Mouse (Mus musculus) ES-Bruce4 (cell line): ENCODE measurements around the gene Cnn2. TPM values are rescaled to one million over a fixed set of nuclear protein-coding genes. Genes with fewer than 3 reads are reported as not detected.
A peak's percentile ranks its signal among the peaks of the same experiment; 100 is the strongest.

Experiments used
- H3K27ac ChIP-seq: 2 replicates; pipeline ENCODE4 v1.5.1; 2012; ENCODE audit warnings: low read length, inconsistent platforms; ENCODE audit not compliant: insufficient read depth
- H3K27me3 ChIP-seq: 2 replicates; pipeline ENCODE4 v1.6.1; 2012; ENCODE audit warnings: mild to moderate bottlenecking, low read length, inconsistent platforms; ENCODE audit not compliant: control insufficient read depth, poor library complexity, insufficient read depth, severe bottlenecking
- H3K36me3 ChIP-seq: 2 replicates; pipeline ENCODE4 v1.6.1; 2012; ENCODE audit warnings: inconsistent platforms, mild to moderate bottlenecking, low read length, moderate library complexity; ENCODE audit not compliant: control insufficient read depth, poor library complexity, insufficient read depth, severe bottlenecking
- H3K4me1 ChIP-seq: one replicate; pipeline ENCODE4 v1.8.1; 2011; ENCODE audit warnings: low read length; ENCODE audit not compliant: control insufficient read depth, insufficient read depth
- H3K4me3 ChIP-seq: 2 replicates; pipeline ENCODE4 v1.5.1; 2011; ENCODE audit warnings: low read depth, mild to moderate bottlenecking, low read length
- H3K9ac ChIP-seq: 2 replicates; pipeline ENCODE4 v1.6.1; 2012; ENCODE audit warnings: low read depth, mild to moderate bottlenecking, inconsistent platforms; ENCODE audit not compliant: poor library complexity, severe bottlenecking
- H3K9me3 ChIP-seq: replicated peaks from 2 replicates; pipeline ENCODE4 v1.6.1; 2012; ENCODE audit warnings: mild to moderate bottlenecking, low read length, inconsistent platforms; ENCODE audit not compliant: control insufficient read depth, poor library complexity, insufficient read depth, severe bottlenecking
- CTCF ChIP-seq: IDR thresholded peaks from one replicate; pipeline ENCODE4 v1.8.1; 2011; ENCODE audit warnings: low read depth, low read length
- EP300 ChIP-seq: IDR thresholded peaks from 2 replicates; pipeline ENCODE4 v1.6.1; 2011; ENCODE audit warnings: low read depth, low read length; ENCODE audit not compliant: insufficient read depth
- POLR2A ChIP-seq: IDR thresholded peaks from one replicate; pipeline ENCODE4 v1.8.1; 2011; ENCODE audit warnings: low read length; ENCODE audit not compliant: insufficient read depth
- polyA plus RNA-seq: library from polyadenylated mRNA; stranded (reverse); fragments of >200 nt; gene quantifications from 2 replicates; pipeline ENCODE4 v1.2.4, GENCODE M21; 2011; ENCODE audit warnings: low read depth; ENCODE audit not compliant: missing spikeins, insufficient read depth, insufficient read length

The Cnn2 gene
- polyA plus RNA-seq, 1 experiment, result 156 TPM

GRCm38 (mm10) chr10:80004233-80004705, 15.9 kb downstream of the Cnn2 start:
- TF ChIP-seq CTCF (no peak), EP300 (no peak), POLR2A (no peak)
- no peaks in the 10 kb centered on the region for H3K36me3 ChIP-seq
- H3K27me3 ChIP-seq, result no peaks in the 10 kb centered on the region
- no peak overlapping the region for H3K27ac ChIP-seq
- H3K4me3 ChIP-seq, result no peak overlapping the region
- no peak overlapping the region for H3K9ac ChIP-seq
- H3K9me3 ChIP-seq, result no peaks in the 10 kb centered on the region
- H3K4me1 ChIP-seq, result peaks cover 16% of the 10 kb centered on the region

DNA sequence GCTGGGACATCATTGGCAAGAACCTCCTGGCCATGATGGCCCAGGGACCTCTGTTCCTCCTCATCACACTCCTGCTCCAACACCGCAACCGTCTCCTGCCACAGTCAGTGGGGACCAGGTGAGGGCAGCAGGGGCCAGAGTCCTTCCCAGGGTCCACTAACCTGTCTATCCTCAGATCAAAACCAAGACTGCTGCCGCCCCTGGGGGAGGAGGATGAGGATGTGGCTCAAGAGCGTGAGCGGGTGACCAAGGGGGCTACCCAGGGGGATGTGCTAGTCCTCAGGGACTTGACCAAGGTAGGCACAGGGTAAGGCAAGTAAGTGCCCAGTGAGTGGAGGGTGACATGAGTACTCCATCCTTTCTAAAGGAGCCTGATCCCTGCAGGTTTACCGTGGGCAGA, 23.4 kb downstream of the Cnn2 start:
- H3K36me3 ChIP-seq, result no peaks in the 10 kb centered on the region
- H3K4me3 ChIP-seq, result no peak overlapping the region
- H3K9ac ChIP-seq, result no peak overlapping the region
- no peaks in the 10 kb centered on the region; the same call in 1 of the 2 replicates for H3K9me3 ChIP-seq
- H3K27ac ChIP-seq, result no peak overlapping the region
- peaks cover 4% of the 10 kb centered on the region for H3K4me1 ChIP-seq
- TF ChIP-seq EP300 (no peak), POLR2A (no peak), CTCF (no peak)
- H3K27me3 ChIP-seq, result no peaks in the 10 kb centered on the region

DNA sequence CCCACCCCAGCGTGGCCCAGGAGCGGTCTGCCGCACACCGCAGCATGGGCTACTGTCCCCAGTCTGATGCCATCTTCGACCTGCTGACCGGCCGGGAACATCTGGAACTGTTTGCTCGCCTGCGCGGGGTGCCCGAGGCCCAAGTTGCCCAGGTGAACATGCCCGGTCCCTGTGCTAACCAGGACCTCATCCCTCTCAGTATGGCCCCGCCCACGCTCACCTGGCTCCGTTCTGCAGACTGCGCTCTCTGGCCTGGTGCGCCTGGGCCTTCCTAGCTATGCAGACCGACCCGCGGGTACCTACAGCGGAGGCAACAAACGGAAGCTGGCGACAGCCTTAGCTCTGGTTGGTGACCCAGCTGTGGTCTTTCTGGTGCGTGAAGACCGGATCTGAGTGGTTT, 25.2 kb downstream of the Cnn2 start:
- TF ChIP-seq POLR2A (no peak), CTCF (no peak), EP300 (no peak)
- no peaks in the 10 kb centered on the region for H3K27me3 ChIP-seq
- H3K36me3 ChIP-seq, result no peaks in the 10 kb centered on the region
- H3K9me3 ChIP-seq, result no peaks in the 10 kb centered on the region; the same call in 1 of the 2 replicates
- peak overlapping the region; percentile 6; the same call in 1 of the 2 replicates for H3K9ac ChIP-seq
- H3K4me3 ChIP-seq, result peak overlapping the region; percentile 29
- no peak overlapping the region for H3K27ac ChIP-seq
- H3K4me1 ChIP-seq, result peaks cover 5% of the 10 kb centered on the region

GRCm38 (mm10) chr10:80014484-80015290, 26.3 kb downstream of the Cnn2 start:
- no peaks in the 10 kb centered on the region for H3K36me3 ChIP-seq
- H3K9me3 ChIP-seq, result no peaks in the 10 kb centered on the region; the same call in 1 of the 2 replicates
- no peak for TF ChIP-seq EP300
- TF ChIP-seq POLR2A, result no peak
- no peak for TF ChIP-seq CTCF
- H3K27ac ChIP-seq, result no peak overlapping the region
- no peaks in the 10 kb centered on the region for H3K27me3 ChIP-seq
- peak overlapping the region; percentile 29 for H3K4me3 ChIP-seq
- H3K9ac ChIP-seq, result no peak overlapping the region
- H3K4me1 ChIP-seq, result peaks cover 5% of the 10 kb centered on the region

- H3K27me3 ChIP-seq, result no peaks in the 10 kb centered on the region
- no peaks in the 10 kb centered on the region for H3K9me3 ChIP-seq
- H3K4me3 ChIP-seq, result no peak overlapping the region
- H3K27ac ChIP-seq, result no peak overlapping the region
- TF ChIP-seq EP300 (no peak), POLR2A (no peak), CTCF (no peak)
- H3K4me1 ChIP-seq, result peaks cover 5% of the 10 kb centered on the region
- H3K36me3 ChIP-seq, result no peaks in the 10 kb centered on the region
- H3K9ac ChIP-seq, result no peak overlapping the region
These were observed 27.2 kb downstream of the Cnn2 start for GRCm38 (mm10) chr10:80015583-80015982.

GRCm38 (mm10) chr10:80016511-80016910, 28.1 kb downstream of the Cnn2 start, which contains the start of gene Arhgap45:
TSS of gene Arhgap45 (plus strand) at chr10:80016653.
- H3K27me3 ChIP-seq, result no peaks in the 10 kb centered on the region
- H3K36me3 ChIP-seq, result no peaks in the 10 kb centered on the region
- no peak within 1 kb of the TSS for H3K4me3 ChIP-seq
- no peaks in the 10 kb centered on the region for H3K9me3 ChIP-seq
- TF ChIP-seq POLR2A, result no peak
- no peak for TF ChIP-seq EP300
- TF ChIP-seq CTCF, result no peak
- no peak within 1 kb of the TSS for H3K9ac ChIP-seq
- no peak within 1 kb of the TSS for H3K27ac ChIP-seq
- H3K4me1 ChIP-seq, result peaks cover 8% of the 10 kb centered on the region
